Mouse (Mus musculus) forebrain, embryonic 11.5 days (tissue): ENCODE measurements around the gene Nrg4. TPM values are rescaled to one million over a fixed set of nuclear protein-coding genes. Genes with fewer than 3 reads are reported as not detected.

Source experiments
- ATAC-seq: fragments of 200-750 bp; cut with Nextera tagmentation; replicated peaks from 2 replicates; pipeline ENCODE4 v1.8.0; 2017; ENCODE audit warnings: moderate TSS enrichment; ENCODE audit not compliant: low FRiP score
- DNase-seq: peaks from one replicate; pipeline ENCODE4 v3.0.0-alpha.2; 2017; ENCODE audit warnings: low spot score
- H3K27ac ChIP-seq: fragments of 300-500 bp; sonication (generic); 2 replicates; pipeline ENCODE4 v1.5.1; 2014; ENCODE audit warnings: low read depth, low read length
- H3K27me3 ChIP-seq: fragments of 300-500 bp; sonication (generic); 2 replicates; pipeline ENCODE4 v1.6.1; 2014; ENCODE audit warnings: mild to moderate bottlenecking, low read length, mixed read lengths; ENCODE audit not compliant: control insufficient read depth, insufficient read depth
- H3K36me3 ChIP-seq: fragments of 300-500 bp; sonication (generic); 2 replicates; pipeline ENCODE4 v1.6.1; 2014; ENCODE audit warnings: mild to moderate bottlenecking, low read length, moderate library complexity, mixed read lengths; ENCODE audit not compliant: control insufficient read depth, insufficient read depth
- H3K4me1 ChIP-seq: fragments of 300-500 bp; sonication (generic); replicated peaks from 2 replicates; pipeline ENCODE4 v1.6.1; 2014; ENCODE audit warnings: low read length, mixed read lengths; ENCODE audit not compliant: control insufficient read depth, insufficient read depth
- H3K4me2 ChIP-seq: fragments of 300-500 bp; sonication (generic); 2 replicates; pipeline ENCODE4 v1.6.1; 2014; ENCODE audit warnings: low read depth, mild to moderate bottlenecking, low read length, moderate library complexity, mixed read lengths; ENCODE audit not compliant: severe bottlenecking
- H3K4me3 ChIP-seq: fragments of 300-500 bp; sonication (generic); 2 replicates; pipeline ENCODE4 v1.5.1; 2014; ENCODE audit warnings: low read depth, low read length
- H3K9ac ChIP-seq: fragments of 300-500 bp; sonication (generic); 2 replicates; pipeline ENCODE4 v1.6.1; 2014; ENCODE audit warnings: low read length
- H3K9me3 ChIP-seq: fragments of 300-500 bp; sonication (generic); 2 replicates; pipeline ENCODE4 v1.6.1; 2016; ENCODE audit warnings: low read length, mixed read lengths; ENCODE audit not compliant: control insufficient read depth
- WGBS: fragments of 180-500 bp; shearing (Covaris S2); extraction: QIAGEN DNeasy Blood & Tissue Kit; methylation state at CpG from one replicate; pipeline ENCODE4 v1.1.7; 2014; 5-methylcytosine and 5-hydroxymethylcytosine counted together
- polyA plus RNA-seq: library from polyadenylated mRNA; unstranded; fragments of >200 nt; fragmentation: Nextera tagmentation; extraction: Ambion mirVana; gene quantifications from 2 replicates; pipeline ENCODE4 v1.2.1, GENCODE M21; 2014

Gene Nrg4
- polyA plus RNA-seq, 1 experiment from 2014 or later = 1.2 TPM

DNA sequence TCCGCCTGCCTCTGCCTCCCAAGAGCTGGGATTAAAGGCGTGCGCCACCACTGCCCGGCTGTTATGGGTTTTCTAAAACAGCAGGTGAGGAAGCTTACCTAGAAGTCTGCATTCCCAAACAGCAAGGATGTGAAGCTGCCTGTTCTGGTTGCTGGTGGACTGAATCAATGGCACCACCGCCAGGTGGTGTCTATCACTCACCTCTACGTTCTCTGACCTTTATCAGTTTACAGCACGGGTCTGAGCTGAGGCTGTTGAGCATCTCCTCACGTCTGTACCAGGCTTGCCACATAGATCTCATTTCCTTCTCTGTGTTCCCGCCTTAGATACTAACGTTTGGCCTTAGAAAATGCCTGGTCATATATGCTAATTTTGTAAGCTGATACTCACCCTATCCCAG, 97.6 kb downstream of the Nrg4 start:
- Histone ChIP-seq H3K4me2 (no peak overlapping the region), H3K9ac (no peak overlapping the region), H3K4me1 (no peaks in the 10 kb centered on the region), H3K27ac (no peak overlapping the region), H3K4me3 (no peak overlapping the region), H3K36me3 (no peaks in the 10 kb centered on the region; the same call in 1 of the 2 replicates), H3K27me3 (no peaks in the 10 kb centered on the region), H3K9me3 (no peaks in the 10 kb centered on the region)
- ATAC-seq (no peak), DNase-seq (no peak)
- WGBS = 78% methylated on average over 10 of the region's 10 CpGs

DNA sequence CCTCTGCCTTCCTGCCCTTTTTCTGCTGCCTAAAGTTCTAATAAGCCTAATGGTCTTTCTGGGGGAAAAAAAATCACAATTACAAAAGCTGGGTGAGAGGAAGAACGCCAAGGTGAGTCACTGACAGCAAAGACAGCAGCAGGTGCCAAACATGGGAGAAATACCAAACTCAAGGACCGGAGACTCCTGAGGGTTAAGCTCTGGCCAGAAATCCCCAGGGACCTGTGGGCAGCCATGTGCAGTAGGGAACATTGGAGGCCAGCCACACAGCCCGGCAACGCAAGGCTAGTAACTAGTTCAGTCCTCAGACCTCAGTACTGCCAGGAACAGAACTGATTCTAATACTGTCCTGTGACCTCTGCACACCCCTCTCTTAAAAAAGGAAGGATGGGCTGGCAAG, 98.5 kb downstream of the Nrg4 start:
- 90% methylated on average over 4 of the region's 4 CpGs for WGBS
- Histone ChIP-seq H3K4me1 (no peaks in the 10 kb centered on the region), H3K4me2 (no peak overlapping the region), H3K27ac (no peak overlapping the region), H3K27me3 (no peaks in the 10 kb centered on the region), H3K4me3 (no peak overlapping the region), H3K9me3 (no peaks in the 10 kb centered on the region), H3K36me3 (peaks cover 6% of the 10 kb centered on the region; the same call in 1 of the 2 replicates), H3K9ac (no peak overlapping the region)
- ATAC-seq (no peak), DNase-seq (no peak)

DNA sequence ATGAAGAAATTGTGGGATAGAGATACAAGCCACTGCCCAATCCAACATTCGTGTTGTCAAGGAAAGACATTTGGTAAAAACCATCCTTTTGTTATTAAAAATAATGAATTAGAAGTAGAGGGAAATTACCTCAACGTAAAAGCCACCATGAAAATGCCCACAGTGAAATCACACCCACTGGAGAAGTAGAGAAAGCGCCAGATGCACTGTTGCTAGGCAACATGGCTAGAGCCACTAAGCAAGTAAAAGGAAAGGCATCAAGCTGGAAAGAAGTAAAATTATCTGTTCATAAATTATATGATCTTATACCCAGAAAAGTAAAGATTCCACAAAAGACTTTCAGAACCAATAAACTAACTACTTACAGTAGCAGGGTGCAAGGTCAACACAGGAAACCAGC, 100.4 kb downstream of the Nrg4 start:
- H3K9me3 ChIP-seq = no peaks in the 10 kb centered on the region
- WGBS = 91% methylated on average over 3 of the region's 3 CpGs
- no peaks in the 10 kb centered on the region for H3K4me1 ChIP-seq
- no peaks in the 10 kb centered on the region for H3K27me3 ChIP-seq
- no peak overlapping the region for H3K4me2 ChIP-seq
- no peak for DNase-seq
- H3K9ac ChIP-seq = no peak overlapping the region
- H3K36me3 ChIP-seq = peaks cover 9% of the 10 kb centered on the region; the same call in 1 of the 2 replicates
- no peak for ATAC-seq
- H3K4me3 ChIP-seq = no peak overlapping the region
- no peak overlapping the region for H3K27ac ChIP-seq

DNA sequence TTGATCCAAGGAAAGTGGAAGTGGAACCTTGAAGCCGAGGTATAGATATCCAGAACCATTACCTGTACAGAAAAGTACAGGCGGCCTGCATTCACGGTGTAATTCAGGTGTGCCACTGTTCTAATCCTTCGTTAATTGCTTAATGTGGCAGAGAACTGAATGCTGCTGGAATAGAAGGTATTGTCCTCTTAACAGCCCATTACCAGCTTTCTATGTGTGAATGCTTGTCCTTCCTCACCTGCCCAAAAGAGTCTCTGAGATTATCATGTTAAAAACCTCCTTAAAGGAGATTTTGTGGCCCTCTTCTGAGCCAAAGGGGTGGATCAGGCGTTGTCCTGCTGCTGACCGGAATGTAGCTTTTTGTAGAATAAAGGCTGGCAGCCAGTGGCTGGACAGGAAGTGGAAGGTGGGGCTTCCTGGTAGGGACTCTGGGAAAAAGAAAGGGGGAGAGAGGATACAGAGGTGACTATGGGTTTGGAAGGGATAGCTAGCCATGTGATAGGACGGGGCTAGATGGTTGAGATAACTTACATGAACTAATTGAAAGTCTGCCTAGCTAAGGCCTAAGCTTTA, 101.4 kb downstream of the Nrg4 start:
- Histone ChIP-seq H3K9me3 (no peaks in the 10 kb centered on the region), H3K4me2 (no peak overlapping the region), H3K4me3 (no peak overlapping the region), H3K9ac (no peak overlapping the region), H3K4me1 (no peaks in the 10 kb centered on the region), H3K36me3 (peaks cover 9% of the 10 kb centered on the region; the same call in 1 of the 2 replicates), H3K27me3 (no peaks in the 10 kb centered on the region), H3K27ac (no peak overlapping the region)
- 92% methylated on average over 7 of the region's 7 CpGs for WGBS
- DNase-seq = no peak
- no peak for ATAC-seq

GRCm38 (mm10) chr9:55217381-55217780, 109.3 kb downstream of the Nrg4 start:
- no peak overlapping the region for H3K9ac ChIP-seq
- ATAC-seq = no peak
- no peaks in the 10 kb centered on the region for H3K27me3 ChIP-seq
- H3K4me1 ChIP-seq = no peaks in the 10 kb centered on the region
- H3K9me3 ChIP-seq = no peaks in the 10 kb centered on the region
- H3K36me3 ChIP-seq = peaks cover 2% of the 10 kb centered on the region; the same call in 1 of the 2 replicates
- WGBS = 91% methylated on average over 3 of the region's 3 CpGs
- H3K27ac ChIP-seq = no peak overlapping the region
- no peak overlapping the region for H3K4me3 ChIP-seq
- DNase-seq = no peak
- H3K4me2 ChIP-seq = no peak overlapping the region

DNA sequence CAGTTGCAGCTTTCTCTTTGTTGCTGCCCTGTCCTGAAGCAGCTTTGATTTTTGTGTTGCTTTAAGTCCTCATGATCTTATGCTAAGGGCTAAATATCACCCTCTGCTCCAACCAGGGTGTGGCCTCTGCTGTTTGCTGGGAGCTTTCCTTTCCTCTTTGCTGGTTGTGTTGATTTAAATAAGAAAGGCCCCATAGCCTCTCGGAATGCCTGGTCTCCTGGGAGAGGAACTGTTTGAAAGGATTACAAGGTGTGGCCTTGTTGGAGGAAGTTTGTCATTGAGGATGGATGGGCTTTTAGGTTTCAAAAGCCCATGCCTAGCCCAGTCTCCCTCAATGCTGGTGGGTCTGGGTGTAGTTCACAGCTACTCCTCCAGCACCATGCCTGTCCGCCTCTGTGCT, 110.6 kb downstream of the Nrg4 start:
- DNase-seq = no peak
- H3K9ac ChIP-seq = no peak overlapping the region
- H3K4me1 ChIP-seq = no peaks in the 10 kb centered on the region
- H3K4me2 ChIP-seq = no peak overlapping the region
- no peak overlapping the region for H3K4me3 ChIP-seq
- no peaks in the 10 kb centered on the region for H3K9me3 ChIP-seq
- no peak overlapping the region for H3K27ac ChIP-seq
- H3K27me3 ChIP-seq = no peaks in the 10 kb centered on the region
- no peak for ATAC-seq
- WGBS = 68% methylated on average over 2 of the region's 2 CpGs
- H3K36me3 ChIP-seq = peaks cover 2% of the 10 kb centered on the region; the same call in 1 of the 2 replicates

GRCm38 (mm10) chr9:55215648-55216047, 111.0 kb downstream of the Nrg4 start:
- Histone ChIP-seq H3K4me3 (no peak overlapping the region), H3K27ac (no peak overlapping the region), H3K9ac (no peak overlapping the region), H3K4me2 (no peak overlapping the region), H3K36me3 (peaks cover 2% of the 10 kb centered on the region; the same call in 1 of the 2 replicates), H3K27me3 (no peaks in the 10 kb centered on the region), H3K9me3 (no peaks in the 10 kb centered on the region), H3K4me1 (no peaks in the 10 kb centered on the region)
- no peak for DNase-seq
- ATAC-seq = no peak
- 74% methylated on average over 3 of the region's 3 CpGs for WGBS

GRCm38 (mm10) chr9:55215056-55215455, 111.6 kb downstream of the Nrg4 start:
- no peaks in the 10 kb centered on the region; the same call in 1 of the 2 replicates for H3K4me1 ChIP-seq
- H3K9me3 ChIP-seq = no peaks in the 10 kb centered on the region
- no peak for ATAC-seq
- no peak overlapping the region for H3K4me3 ChIP-seq
- H3K27me3 ChIP-seq = no peaks in the 10 kb centered on the region
- no peak overlapping the region for H3K4me2 ChIP-seq
- WGBS = 88% methylated on average over 3 of the region's 3 CpGs
- H3K36me3 ChIP-seq = peaks cover 2% of the 10 kb centered on the region; the same call in 1 of the 2 replicates
- no peak for DNase-seq
- no peak overlapping the region for H3K27ac ChIP-seq
- no peak overlapping the region for H3K9ac ChIP-seq

DNA sequence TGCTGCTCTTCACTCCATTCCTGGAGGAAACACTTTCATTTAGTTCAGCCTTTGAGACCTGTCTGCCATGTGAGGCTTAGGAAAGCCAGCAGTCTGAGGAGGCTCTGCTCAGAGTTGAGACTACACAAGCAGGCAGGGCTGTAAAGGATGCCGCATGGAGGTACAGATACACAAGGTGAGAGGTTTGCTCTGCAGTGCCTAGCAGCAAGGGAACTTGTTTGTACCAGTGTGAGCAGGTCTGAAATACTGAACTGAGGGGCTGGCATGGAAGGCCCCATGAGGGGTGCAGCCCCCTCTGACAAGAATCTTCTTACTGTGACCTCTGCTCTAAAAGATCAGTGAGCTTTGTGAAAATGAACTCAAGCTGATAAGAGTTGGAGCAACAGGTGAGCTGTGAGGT, 113.2 kb downstream of the Nrg4 start:
- ATAC-seq = no peak
- H3K4me1 ChIP-seq = peaks cover 6% of the 10 kb centered on the region; the same call in 1 of the 2 replicates
- 96% methylated on average over 1 of the region's 1 CpGs for WGBS

More for the DNA sequence above, 113.2 kb downstream of the Nrg4 start:
- no peak overlapping the region for H3K9ac ChIP-seq
- H3K27me3 ChIP-seq = no peaks in the 10 kb centered on the region
- H3K27ac ChIP-seq = no peak overlapping the region
- H3K4me3 ChIP-seq = no peak overlapping the region
- no peak for DNase-seq
- peaks cover 2% of the 10 kb centered on the region; the same call in 1 of the 2 replicates for H3K36me3 ChIP-seq
- H3K9me3 ChIP-seq = no peaks in the 10 kb centered on the region
- no peak overlapping the region for H3K4me2 ChIP-seq
